Mouse (Mus musculus) ES-Bruce4 (cell line): ENCODE results near the gene Ubap1l. TPM values are rescaled to one million over a fixed set of nuclear protein-coding genes. Genes with fewer than 3 reads are reported as not detected.

Experiments used
- H3K27ac ChIP-seq: 2 replicates; pipeline ENCODE4 v1.5.1; 2012; ENCODE audit warnings: low read length, inconsistent platforms; ENCODE audit not compliant: insufficient read depth
- H3K27me3 ChIP-seq: 2 replicates; pipeline ENCODE4 v1.6.1; 2012; ENCODE audit warnings: mild to moderate bottlenecking, low read length, inconsistent platforms; ENCODE audit not compliant: control insufficient read depth, poor library complexity, insufficient read depth, severe bottlenecking
- H3K36me3 ChIP-seq: 2 replicates; pipeline ENCODE4 v1.6.1; 2012; ENCODE audit warnings: inconsistent platforms, mild to moderate bottlenecking, low read length, moderate library complexity; ENCODE audit not compliant: control insufficient read depth, poor library complexity, insufficient read depth, severe bottlenecking
- H3K4me1 ChIP-seq: one replicate; pipeline ENCODE4 v1.8.1; 2011; ENCODE audit warnings: low read length; ENCODE audit not compliant: control insufficient read depth, insufficient read depth
- H3K4me3 ChIP-seq: 2 replicates; pipeline ENCODE4 v1.5.1; 2011; ENCODE audit warnings: low read depth, mild to moderate bottlenecking, low read length
- H3K9ac ChIP-seq: 2 replicates; pipeline ENCODE4 v1.6.1; 2012; ENCODE audit warnings: low read depth, mild to moderate bottlenecking, inconsistent platforms; ENCODE audit not compliant: poor library complexity, severe bottlenecking
- H3K9me3 ChIP-seq: replicated peaks from 2 replicates; pipeline ENCODE4 v1.6.1; 2012; ENCODE audit warnings: mild to moderate bottlenecking, low read length, inconsistent platforms; ENCODE audit not compliant: control insufficient read depth, poor library complexity, insufficient read depth, severe bottlenecking
- CTCF ChIP-seq: IDR thresholded peaks from one replicate; pipeline ENCODE4 v1.8.1; 2011; ENCODE audit warnings: low read depth, low read length
- EP300 ChIP-seq: IDR thresholded peaks from 2 replicates; pipeline ENCODE4 v1.6.1; 2011; ENCODE audit warnings: low read depth, low read length; ENCODE audit not compliant: insufficient read depth
- POLR2A ChIP-seq: IDR thresholded peaks from one replicate; pipeline ENCODE4 v1.8.1; 2011; ENCODE audit warnings: low read length; ENCODE audit not compliant: insufficient read depth
- polyA plus RNA-seq: library from polyadenylated mRNA; stranded (reverse); fragments of >200 nt; gene quantifications from 2 replicates; pipeline ENCODE4 v1.2.4, GENCODE M21; 2011; ENCODE audit warnings: low read depth; ENCODE audit not compliant: missing spikeins, insufficient read depth, insufficient read length

Ubap1l gene
- polyA plus RNA-seq, 1 experiment: 1.5 TPM

- no peaks in the 10 kb centered on the region for H3K36me3 ChIP-seq
- no peak overlapping the region for H3K9ac ChIP-seq
- no peaks in the 10 kb centered on the region for H3K4me1 ChIP-seq
- H3K27ac ChIP-seq: no peak overlapping the region
- no peak overlapping the region for H3K4me3 ChIP-seq
- TF ChIP-seq CTCF: no peak
- TF ChIP-seq POLR2A: no peak
- no peak for TF ChIP-seq EP300
- H3K27me3 ChIP-seq: no peaks in the 10 kb centered on the region
- no peaks in the 10 kb centered on the region for H3K9me3 ChIP-seq
Observed at GRCm38 (mm10) chr9:65399934-65400333, 39.1 kb downstream of the Ubap1l start.

DNA sequence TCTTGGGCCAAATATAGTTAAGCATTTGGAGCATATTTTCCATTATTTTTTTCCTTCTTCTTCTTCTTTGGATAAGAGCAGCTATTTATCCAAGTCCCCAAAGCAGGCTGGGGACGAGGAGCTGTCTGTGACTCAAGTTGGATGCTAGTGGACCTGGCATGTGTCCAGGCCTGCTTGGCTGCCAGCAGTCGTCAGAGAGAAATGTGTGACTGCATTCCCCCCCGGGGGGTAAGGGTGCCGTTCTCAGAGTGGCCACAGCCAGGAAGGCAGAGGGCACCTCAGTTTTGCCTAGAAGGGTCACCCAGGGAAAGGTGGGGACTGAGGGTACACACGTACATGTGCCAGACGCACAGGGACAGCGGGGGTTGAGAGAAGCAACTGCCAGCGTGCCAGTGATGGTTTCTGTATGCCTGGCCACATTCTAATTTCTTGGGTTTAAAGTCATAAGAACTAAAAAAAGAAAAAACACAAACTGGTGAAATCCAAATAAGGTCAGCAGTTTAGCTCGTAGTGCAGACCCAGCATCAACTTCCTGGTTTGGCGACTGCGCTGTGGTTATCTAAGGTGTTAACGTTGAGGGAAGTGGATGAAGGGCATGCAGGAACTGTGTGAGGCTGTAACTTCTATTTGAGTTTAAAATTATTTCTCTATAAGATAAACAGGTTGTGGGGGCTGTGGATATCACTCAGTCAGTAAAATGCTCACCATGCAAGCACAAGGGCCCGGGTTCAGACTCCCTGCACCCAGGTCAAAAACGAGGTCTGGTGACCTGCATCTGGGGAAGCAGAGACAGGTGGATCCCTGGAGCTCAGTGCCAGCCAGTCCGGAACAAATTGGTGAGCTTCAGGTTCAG lies 43.7 kb downstream of the Ubap1l start:
- H3K27ac ChIP-seq: no peak overlapping the region
- H3K4me1 ChIP-seq: no peaks in the 10 kb centered on the region
- no peaks in the 10 kb centered on the region for H3K27me3 ChIP-seq
- no peaks in the 10 kb centered on the region for H3K9me3 ChIP-seq
- H3K9ac ChIP-seq: no peak overlapping the region
- no peak overlapping the region for H3K4me3 ChIP-seq
- no peaks in the 10 kb centered on the region for H3K36me3 ChIP-seq
- TF ChIP-seq CTCF (no peak), EP300 (no peak)

- Histone ChIP-seq H3K36me3 (no peaks in the 10 kb centered on the region), H3K27ac (no peak overlapping the region), H3K9me3 (no peaks in the 10 kb centered on the region), H3K4me3 (no peak overlapping the region), H3K4me1 (no peaks in the 10 kb centered on the region), H3K27me3 (no peaks in the 10 kb centered on the region), H3K9ac (no peak overlapping the region)
- TF ChIP-seq CTCF: no peak
- no peak for TF ChIP-seq EP300
- no peak for TF ChIP-seq POLR2A
Observed at GRCm38 (mm10) chr9:65405184-65405449, 44.3 kb downstream of the Ubap1l start.

- Histone ChIP-seq H3K27me3 (no peaks in the 10 kb centered on the region), H3K36me3 (no peaks in the 10 kb centered on the region), H3K9me3 (no peaks in the 10 kb centered on the region), H3K27ac (no peak overlapping the region), H3K9ac (no peak overlapping the region), H3K4me3 (no peak overlapping the region), H3K4me1 (no peaks in the 10 kb centered on the region)
- no peak for TF ChIP-seq EP300
- no peak for TF ChIP-seq CTCF
- no peak for TF ChIP-seq POLR2A
Observed at GRCm38 (mm10) chr9:65407327-65407726, 46.5 kb downstream of the Ubap1l start.

DNA sequence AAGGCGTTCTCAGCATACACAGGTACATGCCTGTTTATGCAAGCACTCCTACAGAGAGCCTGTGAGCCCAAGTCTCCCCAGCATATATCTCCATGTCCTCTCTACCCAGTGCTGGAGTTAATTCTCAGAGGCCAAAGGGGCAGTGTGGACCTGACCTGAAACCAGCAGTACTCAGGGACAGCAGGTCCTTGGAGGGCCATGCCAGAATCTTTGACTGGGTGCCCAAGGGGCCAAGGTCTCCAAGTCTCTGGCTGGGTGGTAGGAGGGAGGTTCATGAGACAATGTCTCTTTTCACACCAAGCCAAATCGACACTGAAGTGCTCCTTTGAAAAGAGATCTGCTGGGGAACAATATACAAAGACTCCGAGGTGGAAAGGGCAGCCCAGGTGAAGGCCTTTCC lies 47.0 kb downstream of the Ubap1l start:
- Histone ChIP-seq H3K9ac (no peak overlapping the region), H3K4me3 (no peak overlapping the region), H3K9me3 (no peaks in the 10 kb centered on the region), H3K36me3 (no peaks in the 10 kb centered on the region), H3K27me3 (no peaks in the 10 kb centered on the region), H3K4me1 (no peaks in the 10 kb centered on the region), H3K27ac (no peak overlapping the region)
- TF ChIP-seq POLR2A: no peak
- no peak for TF ChIP-seq EP300
- no peak for TF ChIP-seq CTCF

GRCm38 (mm10) chr9:65408871-65409295 lies 48.0 kb downstream of the Ubap1l start:
- H3K27ac ChIP-seq: no peak overlapping the region
- H3K9me3 ChIP-seq: no peaks in the 10 kb centered on the region
- H3K27me3 ChIP-seq: no peaks in the 10 kb centered on the region
- H3K4me3 ChIP-seq: no peak overlapping the region
- H3K9ac ChIP-seq: no peak overlapping the region
- no peaks in the 10 kb centered on the region for H3K36me3 ChIP-seq
- H3K4me1 ChIP-seq: no peaks in the 10 kb centered on the region
- TF ChIP-seq CTCF: no peak
- no peak for TF ChIP-seq POLR2A
- TF ChIP-seq EP300: no peak
